Mouse (Mus musculus) CD4-positive helper T cell, adult 2 months (primary cell): Measurements from ENCODE around the gene Arhgef33.
"Not testable (repeated sequence)": the region's sequence is repeated elsewhere in the genome, so short reads cannot be mapped to it uniquely, and the experiment has no call there.

Experiments used
- DNase-seq: peaks from one replicate; pipeline ENCODE4 v3.0.0-alpha.2; 2012; ENCODE audit warnings: low read depth, missing footprints, low spot score

Gene Arhgef33

GRCm38 (mm10) chr17:80345277-80345676 lies 38.1 kb downstream of the Arhgef33 start:
- peak; percentile 16 for DNase-seq

- DNase-seq = no peak
These were observed 39.5 kb downstream of the Arhgef33 start for GRCm38 (mm10) chr17:80346591-80347125.

DNA sequence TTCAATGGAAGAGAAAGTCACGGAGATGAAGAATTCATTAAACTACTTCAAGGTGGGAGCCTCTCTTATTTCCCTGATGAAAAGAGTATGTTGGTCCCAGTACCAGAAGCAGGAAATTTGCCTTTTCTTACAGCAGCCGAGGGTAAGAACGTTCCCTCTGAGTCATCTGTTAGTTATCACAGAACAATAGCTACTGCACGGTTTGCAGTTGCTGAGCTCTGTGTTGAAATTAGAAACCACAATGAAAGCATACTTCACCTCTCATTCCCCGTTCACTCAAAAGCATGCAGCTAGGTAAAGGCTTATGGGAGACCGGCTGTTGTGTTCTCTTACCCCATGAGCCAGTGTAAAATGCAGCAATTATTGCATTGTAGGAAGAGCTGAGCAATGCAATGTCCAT lies 40.0 kb downstream of the Arhgef33 start:
- DNase-seq = no peak

DNA sequence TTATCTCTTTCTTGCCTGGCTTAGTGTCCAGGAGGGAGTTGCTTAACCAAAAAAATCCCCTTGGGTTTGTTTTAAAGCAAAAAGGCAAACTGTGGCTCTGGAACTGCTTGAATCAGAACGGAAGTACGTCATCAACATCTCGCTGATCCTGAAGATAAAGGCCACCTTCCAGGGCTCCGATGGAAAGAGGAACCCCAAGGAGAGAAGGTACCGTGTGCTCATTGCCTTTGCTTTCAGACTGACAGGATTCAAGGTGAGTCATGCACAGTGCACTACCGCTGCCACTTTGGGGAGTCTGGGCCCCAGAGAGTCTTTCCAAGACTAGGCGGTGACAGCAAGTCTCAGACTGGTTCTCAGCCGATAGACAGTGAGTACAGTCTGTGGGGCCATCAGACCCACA lies 53.0 kb downstream of the Arhgef33 start:
- DNase-seq = peak; percentile 25

GRCm38 (mm10) chr17:80367276-80367675 lies 60.1 kb downstream of the Arhgef33 start:
- DNase-seq = no peak

DNA sequence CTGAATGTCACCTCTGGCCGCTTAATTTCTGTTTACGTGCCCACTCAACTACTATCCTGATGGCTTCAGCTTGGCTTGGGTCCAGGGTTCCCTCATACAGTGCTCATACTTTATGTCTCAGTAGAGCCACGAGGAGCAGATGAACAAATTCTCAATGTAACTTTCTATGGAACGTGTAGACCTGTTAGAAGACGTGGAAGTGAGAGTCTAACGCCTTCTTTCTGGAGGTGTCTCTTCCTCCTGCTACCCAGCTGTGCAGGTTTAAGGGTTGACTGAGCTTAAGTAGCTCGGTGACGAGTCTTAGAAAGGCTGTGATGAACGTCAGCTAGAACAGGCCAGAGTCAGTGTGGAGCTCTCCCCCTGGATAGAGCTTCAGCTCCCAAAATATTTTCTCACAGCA lies 61.4 kb downstream of the Arhgef33 start:
- no peak for DNase-seq

DNA sequence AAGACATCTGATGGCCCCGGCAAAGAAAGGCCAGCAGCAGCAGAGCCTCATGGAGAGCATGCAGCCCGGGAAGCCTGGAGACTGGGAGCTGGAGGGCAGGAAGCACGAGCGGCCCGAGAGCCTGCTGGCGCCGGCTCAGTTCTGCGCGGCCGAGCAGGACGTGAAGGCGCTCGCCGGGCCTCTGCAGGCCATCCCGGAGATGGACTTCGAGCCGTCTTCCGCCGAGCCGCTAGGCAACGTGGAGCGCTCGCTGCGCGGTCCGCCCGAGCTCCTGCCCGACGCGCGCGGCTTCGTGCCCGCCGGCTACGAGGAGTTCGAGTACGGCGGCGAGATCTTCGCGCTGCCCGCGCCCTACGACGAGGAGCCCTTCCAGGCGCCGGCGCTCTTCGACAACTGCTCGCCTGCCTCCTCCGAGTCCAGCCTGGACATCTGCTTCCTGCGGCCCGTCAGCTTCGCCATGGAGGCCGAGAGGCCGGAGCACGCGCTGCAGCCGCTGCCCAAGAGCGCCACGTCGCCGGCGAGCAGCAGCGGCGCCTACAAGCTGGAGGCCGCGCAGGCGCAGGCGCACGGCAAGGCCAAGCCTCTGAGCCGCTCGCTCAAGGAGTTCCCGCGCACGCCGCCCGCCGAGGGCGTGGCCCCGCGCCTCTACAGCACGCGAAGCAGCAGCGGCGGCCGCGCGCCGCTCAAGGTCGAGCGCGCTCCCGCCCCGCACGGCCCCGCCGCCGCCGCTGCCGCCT lies 66.0 kb downstream of the Arhgef33 start, which contains the start of gene Gm10190:
Gene Gm10190, minus strand, starts transcription at position 553 of the 737 bp plus-strand sequence.
- DNase-seq = peak; percentile 94

DNA sequence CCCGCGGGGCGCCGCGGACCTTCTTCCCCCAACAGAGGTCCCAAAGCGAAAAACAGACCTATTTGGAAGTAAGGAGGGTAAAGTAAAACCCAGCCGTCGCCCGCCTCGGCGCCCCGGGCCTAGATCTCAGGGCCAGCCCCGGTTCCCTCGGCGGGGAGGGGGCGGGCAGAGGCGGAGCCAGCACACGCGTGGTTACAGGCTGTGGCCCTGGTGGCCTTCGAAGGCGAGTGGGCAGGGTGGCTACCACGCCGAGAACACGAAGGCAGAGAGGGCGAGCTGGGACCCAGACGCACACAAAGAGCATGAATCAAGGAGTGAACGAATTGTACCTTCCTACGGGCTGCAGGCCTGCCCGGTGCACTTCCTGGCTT lies 66.5 kb downstream of the Arhgef33 start:
- no peak for DNase-seq

DNA sequence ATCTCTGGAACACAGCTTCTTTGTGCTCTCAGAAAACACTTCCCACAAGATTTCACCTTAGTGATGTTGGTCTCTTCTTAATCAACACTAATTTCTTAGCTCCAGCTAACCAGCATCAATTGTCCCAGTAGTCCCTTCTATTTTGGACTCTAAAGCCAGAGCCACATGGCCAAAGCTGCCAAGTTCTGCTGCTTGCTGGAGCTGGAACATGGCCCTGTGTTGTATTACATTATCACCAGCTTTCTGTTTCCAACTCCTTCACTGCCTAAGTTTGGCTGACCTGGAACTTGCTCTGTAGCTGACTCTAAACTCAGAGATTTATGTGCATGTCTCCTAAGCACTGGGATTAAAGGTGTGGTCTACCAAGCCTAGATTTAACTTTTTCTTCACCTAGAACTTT lies 71.2 kb downstream of the Arhgef33 start:
- not testable (repeated sequence) for DNase-seq

DNA sequence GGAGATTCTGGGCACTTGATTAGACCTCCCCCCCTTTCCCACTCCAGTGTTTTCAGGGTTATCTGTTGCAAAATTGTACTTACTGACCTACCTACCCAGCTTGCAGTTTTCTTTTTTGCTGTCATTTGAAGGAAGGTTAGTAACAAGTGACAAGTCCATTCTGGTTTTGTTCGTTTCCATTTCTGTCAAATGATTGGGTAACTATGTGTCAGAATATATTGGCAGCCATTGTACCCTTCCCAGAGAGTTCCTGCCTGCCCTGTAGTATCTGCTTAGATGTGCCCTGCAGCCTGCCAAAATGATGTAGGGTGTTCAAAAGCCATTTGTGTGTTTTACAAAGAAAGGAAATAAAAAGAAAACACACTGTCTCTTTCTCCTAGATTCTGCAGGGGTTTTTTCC lies 78.5 kb downstream of the Arhgef33 start:
- DNase-seq = no peak

- DNase-seq = no peak
These were observed 82.8 kb downstream of the Arhgef33 start for GRCm38 (mm10) chr17:80390024-80390423.

- peak; percentile 89 for DNase-seq
These were observed 84.5 kb downstream of the Arhgef33 start for GRCm38 (mm10) chr17:80391423-80392403.

DNA sequence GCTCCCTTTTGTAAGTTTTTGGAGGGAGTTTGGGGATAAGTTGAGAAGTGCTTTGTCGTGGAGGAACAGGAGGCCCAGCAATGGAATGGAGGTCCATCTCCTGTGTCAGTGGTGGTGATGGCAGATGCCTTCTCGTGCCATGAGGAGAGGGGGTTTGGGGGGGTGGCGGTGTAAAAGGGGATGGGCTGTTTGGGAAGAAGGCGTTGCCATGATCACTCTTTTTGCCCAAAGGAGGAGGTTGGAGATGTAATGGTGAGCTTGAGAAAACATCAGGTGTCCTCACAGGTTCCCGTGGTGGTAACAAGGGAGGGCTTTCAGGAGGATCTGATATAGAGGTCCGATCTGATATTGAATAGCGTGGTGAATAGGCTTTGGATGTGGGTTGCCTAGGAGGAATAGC lies 91.0 kb downstream of the Arhgef33 start:
- no peak for DNase-seq

DNA sequence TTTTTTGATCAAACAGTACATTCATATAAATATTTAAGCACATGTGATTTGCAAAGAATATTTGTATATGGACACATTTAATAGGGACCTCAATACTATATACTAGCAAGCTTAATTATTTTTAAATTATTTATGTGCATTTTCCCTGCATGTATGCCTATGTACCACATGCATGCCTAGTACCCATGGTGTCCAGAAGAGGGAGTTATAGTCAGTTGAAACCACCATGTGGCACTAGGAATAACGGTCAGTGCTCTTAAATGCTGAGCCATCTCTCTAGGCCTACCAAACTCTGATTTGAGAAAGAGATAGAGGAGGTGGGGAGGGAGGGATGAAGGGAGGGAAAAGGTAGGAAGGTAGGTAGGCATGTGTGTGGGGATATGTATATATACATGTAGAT lies 104.0 kb downstream of the Arhgef33 start:
- peak; percentile 11 for DNase-seq

DNA sequence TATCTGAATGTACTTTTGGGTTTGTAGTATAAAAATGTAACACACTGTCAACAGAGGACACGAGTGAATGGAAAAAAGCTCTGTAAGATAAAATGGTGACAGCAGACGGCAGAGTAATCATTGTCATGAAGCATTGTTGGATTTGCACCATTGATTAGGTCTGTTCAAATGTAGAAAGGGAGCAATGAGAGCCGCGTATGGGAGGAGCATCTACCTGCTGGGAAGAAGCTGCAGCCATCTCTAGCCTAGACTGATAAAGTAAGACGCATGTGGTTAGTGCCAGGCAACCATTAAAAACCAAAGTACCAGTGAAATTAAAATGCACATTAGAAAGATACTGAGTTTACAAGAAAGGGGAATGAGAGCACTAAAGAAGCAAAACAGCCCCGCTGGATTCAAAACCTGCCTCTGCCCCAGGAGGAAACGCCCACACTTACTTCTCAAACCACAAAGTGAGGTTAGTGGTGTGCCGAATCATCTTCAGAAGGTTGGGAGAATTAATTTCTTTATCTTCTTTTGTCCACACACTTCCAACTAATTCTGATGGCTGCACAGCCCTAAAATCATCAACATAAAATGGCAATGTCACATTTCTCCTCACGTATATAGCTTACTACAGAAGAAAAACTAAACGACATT lies 111.5 kb downstream of the Arhgef33 start:
- peak; percentile 41 for DNase-seq

GRCm38 (mm10) chr17:80420998-80421397 lies 113.8 kb downstream of the Arhgef33 start:
- DNase-seq = no peak

GRCm38 (mm10) chr17:80426171-80426570 lies 119.0 kb downstream of the Arhgef33 start:
- no peak for DNase-seq

DNA sequence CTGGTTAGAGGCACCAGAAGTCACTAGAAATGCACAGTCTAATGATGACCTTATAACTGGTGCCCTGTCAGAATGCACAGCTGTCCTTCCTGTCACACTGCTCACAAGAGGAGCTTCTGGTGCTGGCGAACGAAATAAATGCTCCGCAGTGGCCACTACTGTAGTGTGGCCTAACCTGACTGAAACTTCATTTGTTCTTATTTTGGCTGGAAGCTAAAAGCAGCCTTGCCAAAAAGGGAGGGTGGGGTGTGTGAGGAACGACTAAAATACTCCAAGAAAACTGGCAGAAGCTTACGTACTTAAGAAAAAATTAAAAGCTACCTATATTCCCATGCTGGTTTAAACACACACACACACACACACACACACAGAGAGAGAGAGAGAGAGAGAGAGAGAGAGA lies 119.7 kb downstream of the Arhgef33 start:
- DNase-seq = no peak

- no peak for DNase-seq
These were observed 120.8 kb downstream of the Arhgef33 start for GRCm38 (mm10) chr17:80427966-80428365.

DNA sequence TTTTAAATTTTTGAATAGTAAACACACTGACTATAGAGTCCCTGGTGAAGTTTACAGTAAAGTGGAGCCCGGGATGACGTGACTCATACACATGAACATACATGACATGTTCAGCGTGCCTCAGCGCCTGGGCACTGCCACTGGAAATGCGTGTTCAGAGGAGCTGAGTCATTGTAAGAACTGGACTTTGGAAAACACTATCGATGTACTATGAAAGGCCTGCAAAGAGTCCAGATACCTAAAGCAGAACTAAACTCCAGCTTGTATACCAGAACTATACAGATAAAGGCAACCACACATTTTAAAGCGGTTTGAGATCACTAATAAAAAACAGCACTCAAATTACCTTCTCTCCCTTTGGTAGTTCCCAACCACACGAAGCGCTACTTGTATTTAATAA lies 124.8 kb downstream of the Arhgef33 start:
- no peak for DNase-seq

GRCm38 (mm10) chr17:80434430-80434829 lies 127.2 kb downstream of the Arhgef33 start:
- no peak for DNase-seq

DNA sequence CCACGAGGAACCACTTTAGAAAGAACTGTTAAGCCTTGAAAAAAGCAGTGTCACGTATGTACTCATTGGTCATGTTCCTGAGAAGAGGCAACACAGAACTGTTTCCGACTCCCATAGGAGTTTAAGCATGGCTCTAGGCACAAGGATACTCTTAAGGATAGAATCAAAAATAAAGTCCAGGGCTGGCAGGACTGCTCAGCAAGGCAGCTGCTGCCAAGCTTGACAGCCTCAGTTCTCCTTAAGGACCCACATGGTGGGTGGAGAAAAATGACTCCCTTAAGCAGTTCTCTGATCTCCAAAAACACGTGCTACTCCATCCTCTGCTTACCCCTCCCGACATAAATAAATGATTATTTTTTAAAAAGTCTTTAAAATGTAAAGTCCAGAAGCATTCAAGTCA lies 128.5 kb downstream of the Arhgef33 start:
- no peak for DNase-seq
